Mouse (Mus musculus) embryonic facial prominence, embryonic 11.5 days (tissue): ENCODE measurements around the gene Sulf2. TPM values are rescaled to one million over a fixed set of nuclear protein-coding genes. Genes with fewer than 3 reads are reported as not detected.
A peak's percentile ranks its signal among the peaks of the same experiment; 100 is the strongest.

Experiments used
- ATAC-seq: fragments of 200-750 bp; cut with Nextera tagmentation; replicated peaks from 2 replicates; pipeline ENCODE4 v1.8.0; 2017; ENCODE audit warnings: low read depth; ENCODE audit not compliant: insufficient number of reproducible peaks, low FRiP score, low TSS enrichment
- DNase-seq: peaks from one replicate; pipeline ENCODE4 v3.0.0-alpha.2; 2015; ENCODE audit warnings: low spot score
- H3K27ac ChIP-seq: fragments of 300-500 bp; sonication (generic); replicated peaks from 2 replicates; pipeline ENCODE4 v1.5.1; 2014; ENCODE audit warnings: mild to moderate bottlenecking, low read depth, low read length, control low read depth
- H3K27me3 ChIP-seq: fragments of 300-500 bp; sonication (generic); 2 replicates; pipeline ENCODE4 v1.6.1; 2014; ENCODE audit warnings: mild to moderate bottlenecking, low read length, moderate library complexity, mixed read lengths; ENCODE audit not compliant: control insufficient read depth, insufficient read depth
- H3K36me3 ChIP-seq: fragments of 300-500 bp; sonication (generic); replicated peaks from 2 replicates; pipeline ENCODE4 v1.6.1; 2014; ENCODE audit warnings: low read depth, mild to moderate bottlenecking, low read length, moderate library complexity, mixed read lengths; ENCODE audit not compliant: control insufficient read depth, insufficient read depth
- H3K4me1 ChIP-seq: fragments of 300-500 bp; sonication (generic); 2 replicates; pipeline ENCODE4 v1.6.1; 2014; ENCODE audit warnings: low read length, mixed read lengths; ENCODE audit not compliant: control insufficient read depth, insufficient read depth
- H3K4me2 ChIP-seq: fragments of 300-500 bp; sonication (generic); 2 replicates; pipeline ENCODE4 v1.6.1; 2014; ENCODE audit warnings: low read depth, mild to moderate bottlenecking, control low read depth, low read length, moderate library complexity
- H3K4me3 ChIP-seq: fragments of 300-500 bp; sonication (generic); 2 replicates; pipeline ENCODE4 v1.5.1; 2014; ENCODE audit warnings: low read depth, low read length, control low read depth
- H3K9ac ChIP-seq: fragments of 300-500 bp; sonication (generic); replicated peaks from 2 replicates; pipeline ENCODE4 v1.6.1; 2014; ENCODE audit warnings: mild to moderate bottlenecking, control low read depth, low read length
- H3K9me3 ChIP-seq: fragments of 300-500 bp; sonication (generic); replicated peaks from 2 replicates; pipeline ENCODE4 v1.6.1; 2016; ENCODE audit warnings: mild to moderate bottlenecking, low read length, inconsistent platforms, mixed read lengths; ENCODE audit not compliant: control insufficient read depth
- WGBS: fragments of 180-500 bp; shearing (Covaris S2); extraction: QIAGEN DNeasy Blood & Tissue Kit; methylation state at CpG from one replicate; pipeline ENCODE4 v1.1.7; 2014; 5-methylcytosine and 5-hydroxymethylcytosine counted together
- polyA plus RNA-seq: library from polyadenylated mRNA; unstranded; fragments of >200 nt; fragmentation: Nextera tagmentation; extraction: Ambion mirVana; gene quantifications from 2 replicates; pipeline ENCODE4 v1.2.1, GENCODE M21; 2014

Gene Sulf2
- polyA plus RNA-seq, 1 experiment from 2014 or later = 168 TPM

DNA sequence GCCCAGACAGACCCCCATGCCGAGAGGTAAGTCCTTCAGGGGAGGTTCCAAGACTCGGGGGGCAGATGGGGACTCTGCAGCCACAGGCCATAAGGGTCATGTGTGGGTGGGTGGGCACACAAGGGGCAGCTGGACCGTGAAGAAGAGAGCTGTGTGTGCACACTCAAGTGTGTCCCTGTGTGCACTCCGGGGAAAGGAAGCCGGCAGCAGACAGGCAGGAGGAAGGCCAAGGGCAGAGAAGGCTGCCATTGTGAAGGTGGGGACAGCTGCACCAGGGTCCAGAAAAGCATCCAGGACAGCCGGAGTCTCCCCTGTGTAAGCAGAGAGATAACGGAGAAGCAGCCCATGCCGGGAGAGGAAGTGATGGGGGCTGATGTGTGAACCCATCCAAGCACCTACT lies 44.7 kb downstream of the Sulf2 start:
- H3K27me3 ChIP-seq = no peaks in the 10 kb centered on the region; the same call in 1 of the 2 replicates
- H3K9me3 ChIP-seq = no peaks in the 10 kb centered on the region
- H3K27ac ChIP-seq = no peak overlapping the region
- WGBS = 81% methylated on average over 8 of the region's 8 CpGs
- no peak overlapping the region for H3K4me3 ChIP-seq
- DNase-seq = no peak
- H3K9ac ChIP-seq = no peak overlapping the region
- H3K4me1 ChIP-seq = no peaks in the 10 kb centered on the region
- ATAC-seq = no peak
- peaks cover 8% of the 10 kb centered on the region for H3K36me3 ChIP-seq
- no peak overlapping the region for H3K4me2 ChIP-seq

DNA sequence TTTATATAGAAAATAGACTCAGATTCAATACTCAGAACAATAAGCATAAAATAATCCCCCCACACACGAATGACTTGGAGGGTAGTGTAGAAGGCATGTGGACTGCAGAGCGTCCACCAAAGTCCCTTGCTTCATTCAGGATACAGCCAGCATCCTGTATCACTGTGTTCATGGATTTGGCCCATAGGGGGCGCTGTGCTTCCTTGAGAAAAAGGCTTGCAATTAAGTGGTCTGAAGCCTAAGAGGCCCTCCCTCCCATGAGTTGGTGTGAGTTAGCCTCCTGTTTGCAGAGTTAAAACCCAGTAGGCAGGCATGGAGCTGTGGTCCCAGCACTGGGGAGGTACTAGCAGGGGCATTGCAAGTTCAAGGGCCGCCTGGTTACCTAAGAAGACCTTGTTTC lies 47.1 kb downstream of the Sulf2 start:
- no peak overlapping the region for H3K4me2 ChIP-seq
- H3K4me1 ChIP-seq = no peaks in the 10 kb centered on the region
- H3K36me3 ChIP-seq = peaks cover 5% of the 10 kb centered on the region; the same call in 1 of the 2 replicates
- ATAC-seq (no peak), DNase-seq (peak; percentile 94)
- no peaks in the 10 kb centered on the region for H3K9me3 ChIP-seq
- 23% methylated on average over 4 of the region's 4 CpGs for WGBS
- no peak overlapping the region for H3K9ac ChIP-seq
- no peak overlapping the region for H3K27ac ChIP-seq
- H3K4me3 ChIP-seq = no peak overlapping the region
- no peaks in the 10 kb centered on the region; the same call in 1 of the 2 replicates for H3K27me3 ChIP-seq

DNA sequence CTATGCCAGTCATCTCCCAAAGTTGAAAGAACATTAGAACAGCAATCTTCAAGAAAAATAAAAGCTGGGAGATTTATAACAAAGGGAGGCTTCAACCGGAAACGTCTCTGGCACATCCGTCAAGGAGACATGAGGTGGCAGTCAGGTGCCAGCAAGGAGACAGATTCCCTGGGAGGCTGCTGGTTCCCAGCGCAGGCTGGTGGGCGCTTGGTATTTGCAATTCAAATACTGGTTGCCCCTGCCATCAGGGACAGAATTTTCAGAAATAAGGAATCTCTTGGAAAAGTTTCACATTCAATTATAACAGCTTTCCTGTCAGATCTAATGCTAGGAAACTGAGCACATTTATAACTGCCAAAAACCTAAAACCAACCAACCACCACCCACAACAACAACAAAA lies 47.6 kb downstream of the Sulf2 start:
- Histone ChIP-seq H3K27ac (no peak overlapping the region), H3K27me3 (no peaks in the 10 kb centered on the region; the same call in 1 of the 2 replicates), H3K4me3 (no peak overlapping the region), H3K36me3 (peaks cover 5% of the 10 kb centered on the region; the same call in 1 of the 2 replicates), H3K4me2 (no peak overlapping the region), H3K9me3 (no peaks in the 10 kb centered on the region), H3K4me1 (no peaks in the 10 kb centered on the region), H3K9ac (no peak overlapping the region)
- ATAC-seq (no peak), DNase-seq (no peak)
- WGBS = 85% methylated on average over 5 of the region's 5 CpGs

DNA sequence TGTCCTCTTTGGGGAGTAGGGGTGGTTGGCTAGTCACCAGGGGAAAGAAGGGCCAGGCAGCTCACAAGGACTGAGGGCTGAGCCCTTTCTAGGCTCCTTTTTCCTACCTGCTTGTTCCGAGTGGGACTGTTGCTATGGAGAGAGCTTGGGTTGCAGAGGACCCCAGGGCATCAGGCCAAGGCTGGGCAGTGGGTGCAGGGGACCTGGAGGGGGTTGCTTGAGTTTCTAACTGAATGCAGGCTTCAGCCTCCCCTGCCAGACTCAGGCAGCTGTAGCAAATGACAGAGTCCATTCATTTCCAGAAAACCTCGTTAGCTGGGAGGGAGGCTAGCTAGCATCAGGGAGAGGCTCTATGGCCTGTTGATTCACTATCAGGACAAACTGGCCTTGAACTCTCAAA lies 48.8 kb downstream of the Sulf2 start:
- H3K4me3 ChIP-seq = no peak overlapping the region
- no peak overlapping the region for H3K27ac ChIP-seq
- ATAC-seq = no peak
- 75% methylated on average over 2 of the region's 2 CpGs for WGBS
- H3K4me1 ChIP-seq = no peaks in the 10 kb centered on the region
- H3K9me3 ChIP-seq = no peaks in the 10 kb centered on the region
- no peak overlapping the region for H3K9ac ChIP-seq
- H3K4me2 ChIP-seq = no peak overlapping the region
- peaks cover 5% of the 10 kb centered on the region; the same call in 1 of the 2 replicates for H3K36me3 ChIP-seq
- no peaks in the 10 kb centered on the region; the same call in 1 of the 2 replicates for H3K27me3 ChIP-seq
- no peak for DNase-seq

DNA sequence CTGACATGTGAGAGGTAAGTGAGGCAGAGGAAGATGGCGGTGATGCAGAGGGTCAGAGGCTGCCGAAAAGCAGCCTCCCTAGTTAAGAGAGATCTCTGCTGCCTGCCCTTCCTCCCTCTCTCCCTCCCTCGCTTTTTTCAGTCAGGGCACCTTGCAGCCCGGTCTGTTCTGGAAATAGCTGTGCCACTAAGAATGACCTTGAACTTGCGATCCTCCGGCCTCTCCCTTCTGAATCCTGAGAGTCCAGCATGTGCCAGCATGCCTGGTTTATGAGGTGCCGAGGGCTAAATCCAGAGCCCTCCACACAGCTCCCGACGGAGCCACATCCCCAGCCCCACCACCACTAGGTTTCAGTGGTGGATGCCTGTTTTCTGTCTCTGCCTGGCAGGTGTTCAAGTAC lies 49.6 kb downstream of the Sulf2 start:
- Histone ChIP-seq H3K27ac (no peak overlapping the region), H3K4me3 (no peak overlapping the region), H3K9ac (no peak overlapping the region), H3K4me1 (no peaks in the 10 kb centered on the region), H3K4me2 (no peak overlapping the region), H3K9me3 (no peaks in the 10 kb centered on the region), H3K27me3 (no peaks in the 10 kb centered on the region; the same call in 1 of the 2 replicates), H3K36me3 (peaks cover 5% of the 10 kb centered on the region; the same call in 1 of the 2 replicates)
- DNase-seq = no peak
- no peak for ATAC-seq
- 85% methylated on average over 9 of the region's 9 CpGs for WGBS

DNA sequence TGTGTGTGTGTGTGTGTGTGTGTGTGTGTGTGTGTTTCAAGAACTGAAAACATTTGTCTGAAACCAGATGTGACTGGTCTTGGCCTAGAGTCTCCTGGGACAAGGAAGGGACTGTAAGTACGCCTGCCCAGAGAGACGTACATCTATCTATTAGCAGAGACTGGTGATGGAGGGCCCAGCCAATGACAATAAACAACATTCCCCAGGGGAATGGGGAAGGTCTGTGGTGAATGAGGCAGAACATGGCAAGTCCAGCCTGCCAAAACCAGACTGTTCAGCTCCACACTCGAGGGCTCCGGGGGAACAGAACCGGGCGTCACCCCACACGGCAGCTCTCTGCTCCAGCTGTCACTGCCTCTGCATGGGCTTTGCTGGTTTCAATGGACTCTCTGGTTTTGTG lies 52.6 kb downstream of the Sulf2 start:
- Histone ChIP-seq H3K9ac (no peak overlapping the region), H3K9me3 (no peaks in the 10 kb centered on the region), H3K27ac (no peak overlapping the region), H3K4me3 (no peak overlapping the region), H3K4me1 (no peaks in the 10 kb centered on the region), H3K36me3 (peaks cover 9% of the 10 kb centered on the region; the same call in 1 of the 2 replicates), H3K4me2 (no peak overlapping the region), H3K27me3 (no peaks in the 10 kb centered on the region)
- ATAC-seq (no peak), DNase-seq (no peak)
- 58% methylated on average over 7 of the region's 7 CpGs for WGBS

DNA sequence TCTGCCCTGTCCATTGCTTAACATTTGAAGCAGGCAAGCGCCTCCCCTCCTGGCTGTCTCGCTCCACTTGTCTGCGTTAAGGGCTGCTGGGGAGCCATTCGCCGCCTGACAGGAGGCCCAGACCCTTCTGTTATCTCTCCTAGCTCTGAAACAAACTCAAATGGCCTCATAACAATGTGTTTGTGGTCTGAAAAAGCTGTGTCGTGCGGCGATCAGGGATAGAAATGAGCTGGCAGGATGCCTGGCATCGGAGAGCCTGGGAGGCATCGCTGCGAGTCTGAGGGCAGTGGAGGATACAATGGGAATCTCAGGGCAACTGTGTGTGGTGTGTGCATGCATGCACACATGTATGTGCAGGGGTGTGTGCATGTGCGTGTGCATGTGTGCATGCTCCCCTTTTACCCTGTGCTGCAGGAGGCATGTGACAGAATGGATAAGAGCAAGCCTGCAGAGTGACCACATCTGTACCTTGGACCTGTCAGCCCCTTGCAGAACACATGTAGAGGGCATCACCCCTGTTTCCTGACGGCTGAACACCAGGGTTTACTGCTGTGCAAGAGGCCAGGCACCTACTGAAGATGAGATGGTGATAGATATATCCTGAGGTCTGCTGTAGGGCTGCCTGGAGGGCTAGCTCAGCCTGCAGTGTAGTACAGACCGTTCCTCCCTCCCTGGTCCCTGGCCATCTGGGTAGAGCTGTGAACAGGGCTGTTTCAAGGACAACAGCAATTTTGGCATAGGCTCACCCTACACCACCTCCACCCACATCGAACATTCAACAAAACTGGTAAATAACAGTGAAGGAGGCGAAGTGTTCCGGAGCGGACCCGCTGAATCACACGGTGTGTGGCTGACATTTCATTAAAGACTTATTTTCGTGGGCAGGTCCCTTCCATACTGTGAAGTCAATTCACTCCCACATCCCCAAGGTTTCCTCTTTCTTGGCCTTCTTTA lies 54.9 kb downstream of the Sulf2 start:
- ATAC-seq (no peak), DNase-seq (no peak)
- Histone ChIP-seq H3K4me3 (no peak overlapping the region), H3K4me2 (no peak overlapping the region), H3K36me3 (peaks cover 12% of the 10 kb centered on the region; the same call in 1 of the 2 replicates), H3K27me3 (no peaks in the 10 kb centered on the region), H3K9me3 (no peaks in the 10 kb centered on the region), H3K9ac (no peak overlapping the region), H3K4me1 (no peaks in the 10 kb centered on the region), H3K27ac (no peak overlapping the region)
- 89% methylated on average over 21 of the region's 21 CpGs for WGBS

DNA sequence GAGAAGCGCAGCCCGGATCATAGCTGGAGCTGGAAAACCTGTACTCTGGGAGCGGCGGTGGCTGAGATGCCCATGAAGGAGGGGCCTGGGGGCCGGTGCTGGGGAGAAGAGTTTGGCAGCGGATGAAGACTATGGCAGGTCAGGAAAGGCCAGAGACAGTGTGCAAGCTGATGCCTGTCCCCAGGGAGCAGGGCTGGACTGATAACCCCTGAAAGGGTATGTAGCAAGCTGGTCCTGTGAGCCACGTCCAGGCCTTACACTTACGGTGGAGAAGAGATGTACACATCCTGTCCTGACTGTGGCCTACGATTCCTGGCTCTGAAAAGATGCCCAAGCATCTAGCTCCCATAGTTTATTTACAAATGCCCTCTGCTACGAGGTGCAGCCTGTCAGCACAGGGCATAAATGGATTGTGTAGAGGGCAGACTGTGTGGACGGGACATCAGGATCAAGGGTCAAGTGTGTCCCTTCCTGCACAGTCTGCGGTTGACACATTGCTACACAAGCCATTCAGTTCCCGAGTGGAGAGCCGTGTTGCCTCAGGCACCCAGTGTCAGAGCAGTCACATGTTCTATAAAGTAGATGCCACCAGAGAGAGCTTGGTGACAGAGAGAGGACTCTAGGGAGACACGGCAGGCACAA lies 57.0 kb downstream of the Sulf2 start:
- no peaks in the 10 kb centered on the region for H3K4me1 ChIP-seq
- H3K9me3 ChIP-seq = no peaks in the 10 kb centered on the region
- 71% methylated on average over 15 of the region's 15 CpGs for WGBS
- no peak overlapping the region for H3K4me3 ChIP-seq
- H3K36me3 ChIP-seq = peaks cover 17% of the 10 kb centered on the region
- DNase-seq (no peak), ATAC-seq (no peak)
- no peak overlapping the region for H3K27ac ChIP-seq
- no peaks in the 10 kb centered on the region for H3K27me3 ChIP-seq
- no peak overlapping the region for H3K9ac ChIP-seq
- H3K4me2 ChIP-seq = no peak overlapping the region
